Mouse (Mus musculus) spleen, postnatal 10 days (tissue): ENCODE measurements around the gene Rnd2.
"Not testable (repeated sequence)": the region's sequence is repeated elsewhere in the genome, so short reads cannot be mapped to it uniquely, and the experiment has no call there.

Source experiments
- DNase-seq, 2 experiments: peaks; one replicate each; pipeline ENCODE4 v3.0.0; 2021 to 2022; ENCODE audit warnings: low spot score in 2 of 2

The Rnd2 gene

GRCm38 (mm10) chr11:101446860-101447259, 17.9 kb upstream of the Rnd2 start:
- DNase-seq = not testable (repeated sequence)

- DNase-seq = no peak
Measured at GRCm38 (mm10) chr11:101447786-101448185, 17.0 kb upstream of the Rnd2 start.

GRCm38 (mm10) chr11:101448274-101448746, 16.5 kb upstream of the Rnd2 start, which contains the start of gene Ifi35:
Ifi35 (plus strand) TSS chr11:101448407.
- DNase-seq = peak; percentile 69 to 84

GRCm38 (mm10) chr11:101448899-101449298, 15.9 kb upstream of the Rnd2 start:
- peak; percentile 30 to 38 for DNase-seq

- not testable (repeated sequence) for DNase-seq
Measured at GRCm38 (mm10) chr11:101449596-101449995, 15.2 kb upstream of the Rnd2 start.

GRCm38 (mm10) chr11:101450394-101450793, 14.4 kb upstream of the Rnd2 start:
- DNase-seq = peak in 1 of 2 experiments; percentile 53

- no peak for DNase-seq
Measured at GRCm38 (mm10) chr11:101451536-101451935, 13.3 kb upstream of the Rnd2 start.

GRCm38 (mm10) chr11:101452093-101452774, 12.6 kb upstream of the Rnd2 start:
- DNase-seq = no peak

GRCm38 (mm10) chr11:101454702-101455101, 10.1 kb upstream of the Rnd2 start:
- DNase-seq = no peak

- no peak for DNase-seq
Measured at GRCm38 (mm10) chr11:101455627-101456026, 9.2 kb upstream of the Rnd2 start.

- DNase-seq = no peak
Measured at GRCm38 (mm10) chr11:101457631-101458030, 7.2 kb upstream of the Rnd2 start.

GRCm38 (mm10) chr11:101458217-101458616, 6.6 kb upstream of the Rnd2 start:
- no peak for DNase-seq

- DNase-seq = no peak
Measured at GRCm38 (mm10) chr11:101459716-101460115, 5.1 kb upstream of the Rnd2 start.

- no peak for DNase-seq
Measured at GRCm38 (mm10) chr11:101460321-101460720, 4.5 kb upstream of the Rnd2 start.

GRCm38 (mm10) chr11:101462141-101462540, 2.7 kb upstream of the Rnd2 start:
- no peak for DNase-seq

- no peak for DNase-seq
Measured at GRCm38 (mm10) chr11:101462583-101463440, 2.0 kb upstream of the Rnd2 start.

- DNase-seq = peak; percentile 41 to 53
Measured at GRCm38 (mm10) chr11:101465101-101465868, 486 bp downstream of the Rnd2 start.

- DNase-seq = peak; percentile 61 to 71
Measured at GRCm38 (mm10) chr11:101465869-101466551, 1.2 kb downstream of the Rnd2 start, which contains the start of gene Vat1. Vat1 (minus strand) TSS chr11:101466230.

GRCm38 (mm10) chr11:101466552-101466950, 1.8 kb downstream of the Rnd2 start:
- not testable (repeated sequence) for DNase-seq

GRCm38 (mm10) chr11:101467477-101468262, 2.9 kb downstream of the Rnd2 start:
- peak; percentile 40 to 65 for DNase-seq
